Mouse (Mus musculus): Measurements from ENCODE around the gene Mthfd2l.

DNA sequence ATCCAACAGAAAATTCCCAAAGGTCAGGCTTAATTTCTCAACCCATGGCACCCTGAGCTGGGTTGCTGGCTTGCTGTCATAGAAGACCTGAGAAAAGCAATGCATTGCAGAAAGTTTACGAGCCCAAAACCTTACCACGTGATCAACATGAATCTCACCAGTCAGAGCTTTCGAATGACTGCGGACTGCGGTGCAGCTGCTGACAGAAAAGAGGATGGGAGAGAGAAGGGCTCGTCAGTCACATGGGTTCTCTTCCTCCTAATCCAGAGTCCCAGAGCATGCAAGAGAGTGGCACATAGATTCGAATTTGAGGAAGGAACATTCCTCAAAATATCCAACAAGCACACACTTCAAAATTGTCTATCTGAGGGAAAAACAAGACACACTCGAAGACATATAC, 36.7 kb upstream of the Mthfd2l start:
- TF ChIP-seq EP300 (IDR thresholded peaks at IDR 0.05; ENCODE audit: low read depth) (no peak), CTCF (IDR thresholded peaks at IDR 0.05; ENCODE audit: low read depth) (no peak)
